Mouse (Mus musculus) erythroblast, embryonic 14.5 days (primary cell): ENCODE data around the gene Pex14.

Experiments
- GATA1 ChIP-seq: IDR thresholded peaks from 2 replicates; pipeline ENCODE4 v1.6.1; 2012; ENCODE audit warnings: low read length, inconsistent platforms, mixed read lengths
- TAL1 ChIP-seq: IDR thresholded peaks from 3 replicates; pipeline ENCODE4 v1.6.1; 2012; ENCODE audit warnings: low read length, inconsistent platforms, mixed read lengths

DNA sequence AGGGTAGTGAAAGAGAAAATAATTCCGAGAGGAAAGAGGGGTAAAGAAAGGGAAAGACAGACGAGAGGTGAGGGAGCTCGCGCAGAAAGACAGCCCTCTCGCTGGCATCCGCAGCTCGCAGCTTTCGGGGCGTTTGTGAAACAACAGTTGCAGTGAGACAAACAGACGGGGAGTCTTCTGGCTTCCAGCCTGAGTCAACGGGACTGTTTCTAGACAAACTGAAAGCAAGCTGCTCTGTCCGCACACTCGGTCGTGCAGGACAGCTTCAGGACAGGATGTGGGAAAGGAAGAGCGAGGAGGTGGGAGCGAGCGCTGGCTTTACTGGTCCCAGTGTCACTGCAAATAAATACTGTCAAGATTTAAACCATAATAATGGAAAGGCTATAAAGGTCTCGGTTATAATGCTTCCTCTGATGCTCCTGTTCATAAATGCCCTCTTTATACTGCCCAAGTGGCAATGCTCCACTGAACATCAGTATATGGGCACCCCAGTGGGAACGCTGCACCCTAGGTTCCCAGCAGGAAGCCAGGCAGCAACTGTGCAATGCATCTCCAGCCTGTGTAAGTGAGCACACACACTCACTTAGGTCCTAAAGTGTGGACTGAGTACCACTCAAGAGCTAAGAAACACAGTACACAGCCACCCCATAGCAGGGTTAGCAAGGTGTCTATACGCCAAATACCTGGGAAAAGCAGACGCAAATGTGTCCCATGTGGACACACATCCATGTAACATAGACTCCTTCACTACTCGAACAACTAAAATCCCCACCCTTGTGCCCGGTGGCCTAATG lies 35.4 kb downstream of the Pex14 start:
- no peak for TF ChIP-seq GATA1
- no peak for TF ChIP-seq TAL1
